Mouse (Mus musculus): ENCODE measurements at regions not wholly inside any gene's neighbourhood (a gene's known extent, or its start where the extent isn't known, plus 50 kb on each side); places are given as distances from the start of the nearest gene placed in this dataset.

GRCm38 (mm10) chr15:67040229-67040628 lies 539.5 kb upstream of the Lrrc6 start:
- TF ChIP-seq POLR2A (IDR thresholded peaks at IDR 0.05; ENCODE audit: extremely low read depth, insufficient read depth, low read length) (no peak), CTCF (IDR thresholded peaks at IDR 0.05; ENCODE audit: low read depth, low read length) (no peak)
- WGBS, result 77% methylated on average over 12 of the region's 12 CpGs
- Histone ChIP-seq H3K27ac (replicated peaks; ENCODE audit: insufficient read depth, low read depth, low read length) (no peak overlapping the region), H3K79me2 (ENCODE audit: control insufficient read depth, insufficient read depth, low read length) (no peaks in the 10 kb centered on the region), H3K36me3 (ENCODE audit: control insufficient read depth, insufficient read depth, low read length) (no peaks in the 10 kb centered on the region), H3K4me1 (ENCODE audit: control insufficient read depth, insufficient read depth, low read length) (peaks cover 4% of the 10 kb centered on the region; the same call in 1 of the 2 replicates), H3K9ac (ENCODE audit: low read depth, low read length) (no peak overlapping the region), H3K27me3 (ENCODE audit: control insufficient read depth, insufficient read depth, low read length) (no peaks in the 10 kb centered on the region), H3K4me3 (ENCODE audit: insufficient read depth, low read depth, low read length) (no peak overlapping the region)
- DNase-seq (ENCODE audit: extremely low read depth, low read depth, low spot score), result no peak

- no peaks in the 10 kb centered on the region for H3K27me3 ChIP-seq (ENCODE audit: control insufficient read depth, insufficient read depth, low read length)
- H3K79me2 ChIP-seq (ENCODE audit: control insufficient read depth, insufficient read depth, low read length), result no peaks in the 10 kb centered on the region
- H3K27ac ChIP-seq (replicated peaks; ENCODE audit: insufficient read depth, low read depth, low read length), result no peak overlapping the region
- H3K9ac ChIP-seq (ENCODE audit: low read depth, low read length), result peak overlapping the region; percentile 46
- no peaks in the 10 kb centered on the region for H3K36me3 ChIP-seq (ENCODE audit: control insufficient read depth, insufficient read depth, low read length)
- peak; percentile 30 for DNase-seq (ENCODE audit: extremely low read depth, low read depth, low spot score)
- TF ChIP-seq POLR2A (IDR thresholded peaks at IDR 0.05; ENCODE audit: extremely low read depth, insufficient read depth, low read length) (no peak), CTCF (IDR thresholded peaks at IDR 0.05; ENCODE audit: low read depth, low read length) (no peak)
- WGBS, result 5% methylated on average over 16 of the region's 16 CpGs
- peak overlapping the region; percentile 33 for H3K4me3 ChIP-seq (ENCODE audit: insufficient read depth, low read depth, low read length)
- H3K4me1 ChIP-seq (ENCODE audit: control insufficient read depth, insufficient read depth, low read length), result no peaks in the 10 kb centered on the region
These were observed 538.8 kb upstream of the Lrrc6 start for GRCm38 (mm10) chr15:67039421-67039907.

GRCm38 (mm10) chr15:67037647-67038046 lies 536.9 kb upstream of the Lrrc6 start:
- Histone ChIP-seq H3K9ac (ENCODE audit: low read depth, low read length) (no peak overlapping the region), H3K27ac (replicated peaks; ENCODE audit: insufficient read depth, low read depth, low read length) (no peak overlapping the region), H3K27me3 (ENCODE audit: control insufficient read depth, insufficient read depth, low read length) (no peaks in the 10 kb centered on the region), H3K79me2 (ENCODE audit: control insufficient read depth, insufficient read depth, low read length) (no peaks in the 10 kb centered on the region), H3K4me1 (ENCODE audit: control insufficient read depth, insufficient read depth, low read length) (no peaks in the 10 kb centered on the region), H3K4me3 (ENCODE audit: insufficient read depth, low read depth, low read length) (no peak overlapping the region), H3K36me3 (ENCODE audit: control insufficient read depth, insufficient read depth, low read length) (no peaks in the 10 kb centered on the region)
- WGBS, result 78% methylated on average over 4 of the region's 4 CpGs
- TF ChIP-seq POLR2A (IDR thresholded peaks at IDR 0.05; ENCODE audit: extremely low read depth, insufficient read depth, low read length) (no peak), CTCF (IDR thresholded peaks at IDR 0.05; ENCODE audit: low read depth, low read length) (no peak)
- DNase-seq (ENCODE audit: extremely low read depth, low read depth, low spot score), result no peak

GRCm38 (mm10) chr15:67036341-67036740 lies 535.6 kb upstream of the Lrrc6 start:
- Histone ChIP-seq H3K4me3 (ENCODE audit: insufficient read depth, low read depth, low read length) (no peak overlapping the region), H3K36me3 (ENCODE audit: control insufficient read depth, insufficient read depth, low read length) (no peaks in the 10 kb centered on the region), H3K27ac (replicated peaks; ENCODE audit: insufficient read depth, low read depth, low read length) (no peak overlapping the region), H3K4me1 (ENCODE audit: control insufficient read depth, insufficient read depth, low read length) (no peaks in the 10 kb centered on the region), H3K79me2 (ENCODE audit: control insufficient read depth, insufficient read depth, low read length) (no peaks in the 10 kb centered on the region), H3K27me3 (ENCODE audit: control insufficient read depth, insufficient read depth, low read length) (no peaks in the 10 kb centered on the region), H3K9ac (ENCODE audit: low read depth, low read length) (no peak overlapping the region)
- whole genome bisulfite sequencing, result 74% methylated on average over 2 of the region's 2 CpGs
- no peak for DNase-seq (ENCODE audit: extremely low read depth, low read depth, low spot score)
- no peak for TF ChIP-seq POLR2A (IDR thresholded peaks at IDR 0.05; ENCODE audit: extremely low read depth, insufficient read depth, low read length)
- no peak for TF ChIP-seq CTCF (IDR thresholded peaks at IDR 0.05; ENCODE audit: low read depth, low read length)

GRCm38 (mm10) chr15:67033936-67034335 lies 533.2 kb upstream of the Lrrc6 start:
- 73% methylated on average over 2 of the region's 2 CpGs for WGBS
- no peaks in the 10 kb centered on the region for H3K36me3 ChIP-seq (ENCODE audit: control insufficient read depth, insufficient read depth, low read length)

GRCm38 (mm10) chr15:67031866-67032526 lies 531.3 kb upstream of the Lrrc6 start:
- TF ChIP-seq CTCF (IDR thresholded peaks at IDR 0.05; ENCODE audit: low read depth, low read length), result no peak
- no peak for TF ChIP-seq POLR2A (IDR thresholded peaks at IDR 0.05; ENCODE audit: extremely low read depth, insufficient read depth, low read length)
- no peaks in the 10 kb centered on the region for H3K36me3 ChIP-seq (ENCODE audit: control insufficient read depth, insufficient read depth, low read length)
- WGBS, result 95% methylated on average over 11 of the region's 11 CpGs
- H3K27me3 ChIP-seq (ENCODE audit: control insufficient read depth, insufficient read depth, low read length), result no peaks in the 10 kb centered on the region
- H3K9ac ChIP-seq (ENCODE audit: low read depth, low read length), result no peak overlapping the region
- no peak overlapping the region for H3K4me3 ChIP-seq (ENCODE audit: insufficient read depth, low read depth, low read length)
- no peak overlapping the region for H3K27ac ChIP-seq (replicated peaks; ENCODE audit: insufficient read depth, low read depth, low read length)
- H3K4me1 ChIP-seq (ENCODE audit: control insufficient read depth, insufficient read depth, low read length), result no peaks in the 10 kb centered on the region
- no peaks in the 10 kb centered on the region for H3K79me2 ChIP-seq (ENCODE audit: control insufficient read depth, insufficient read depth, low read length)
- DNase-seq (ENCODE audit: extremely low read depth, low read depth, low spot score), result no peak

More at GRCm38 (mm10) chr15:67033936-67034335, 533.2 kb upstream of the Lrrc6 start:
- Histone ChIP-seq H3K27ac (replicated peaks; ENCODE audit: insufficient read depth, low read depth, low read length) (no peak overlapping the region), H3K4me1 (ENCODE audit: control insufficient read depth, insufficient read depth, low read length) (no peaks in the 10 kb centered on the region), H3K9ac (ENCODE audit: low read depth, low read length) (no peak overlapping the region), H3K4me3 (ENCODE audit: insufficient read depth, low read depth, low read length) (no peak overlapping the region), H3K27me3 (ENCODE audit: control insufficient read depth, insufficient read depth, low read length) (no peaks in the 10 kb centered on the region), H3K79me2 (ENCODE audit: control insufficient read depth, insufficient read depth, low read length) (no peaks in the 10 kb centered on the region)
- TF ChIP-seq POLR2A (IDR thresholded peaks at IDR 0.05; ENCODE audit: extremely low read depth, insufficient read depth, low read length) (no peak), CTCF (IDR thresholded peaks at IDR 0.05; ENCODE audit: low read depth, low read length) (no peak)
- no peak for DNase-seq (ENCODE audit: extremely low read depth, low read depth, low spot score)

All from liver, adult 2 months (tissue).